Mouse (Mus musculus) small intestine, adult 2 months (tissue): ENCODE results near the gene Galnt3.

Source experiments
- CTCF ChIP-seq: fragments of 200-500 bp; IDR thresholded peaks from 2 replicates; pipeline ENCODE4 v1.5.1; 2012; ENCODE audit warnings: low read depth, mild to moderate bottlenecking, control low read depth, inconsistent platforms, low read length, moderate library complexity, mixed read lengths; ENCODE audit not compliant: insufficient replicate concordance, insufficient read length; ENCODE audit errors: extremely low read depth
- POLR2A ChIP-seq: fragments of 200-500 bp; IDR thresholded peaks from 2 replicates; pipeline ENCODE4 v1.6.1; 2012; ENCODE audit warnings: low read depth, mild to moderate bottlenecking, control low read depth, inconsistent platforms, low read length, moderate library complexity

GRCm38 (mm10) chr2:66146473-66146872 lies 21.7 kb upstream of the Galnt3 start:
- TF ChIP-seq CTCF = no peak
- no peak for TF ChIP-seq POLR2A
